Mouse (Mus musculus): ENCODE measurements at regions not wholly inside any gene's neighbourhood (a gene's known extent, or its start where the extent isn't known, plus 50 kb on each side); places are given as distances from the start of the nearest gene placed in this dataset.

GRCm38 (mm10) chr7:113710541-113711270 lies 55.1 kb upstream of the Spon1 start:
- no peak for TF ChIP-seq CTCF (IDR thresholded peaks at IDR 0.05; ENCODE audit: control insufficient read depth, insufficient read depth, low read length)
- TF ChIP-seq POLR2A (IDR thresholded peaks at IDR 0.05; ENCODE audit: borderline replicate concordance, control insufficient read depth, low read depth, low read length): no peak
